Comparison of ENCODE assay signal across 9 mouse cellular contexts in genomic region chr13:48706385-48706951, GRCm38 (mm10). TPM values are rescaled to one million over a fixed set of nuclear protein-coding genes. Genes with fewer than 3 reads are reported as not detected.
DNase-seq lines count a peak whose midpoint lies in the region; ATAC-seq and TF ChIP-seq lines count a peak whose summit lies in the region.
"Had no signal": no experiment of that assay in that cellular context is flagged by ENCODE, and none has a peak within 500 bp of the region (broad histone marks: within the 10 kb centered on the region; RNA-seq: fewer than 3 reads in every experiment).

No protein-coding gene starts in this region.

- H3K4me3 ChIP-seq in ES-E14 (ENCODE audit: insufficient read depth in 1 of 2, low read depth in 1 of 2, low read length in 2 of 2, poor library complexity in 1 of 2, severe bottlenecking in 1 of 2), result peak overlapping the region; percentile 52 to 60
- H3K4me3 ChIP-seq in hindbrain, embryonic 10.5 days, result peak overlapping the region; percentile 56
- H3K4me3 ChIP-seq in midbrain, embryonic 12.5 days, result peak overlapping the region; percentile 44
- H3K4me3 ChIP-seq in left cerebral cortex, adult 2 months, result no peak overlapping the region

- H3K27me3 ChIP-seq in hindbrain, embryonic 10.5 days (ENCODE audit: insufficient read depth, poor library complexity, severe bottlenecking), result peaks cover 27% of the 10 kb centered on the region
- peaks cover 24% of the 10 kb centered on the region for H3K27me3 ChIP-seq in midbrain, embryonic 12.5 days

- DNase-seq in cerebellum, postnatal 10 days, result peak; percentile 24 to 26
- DNase-seq in cerebellum, adult 11 months, result no peak
- DNase-seq in ES-E14 (ENCODE audit: low read depth, low spot score), result no peak
- DNase-seq in hindbrain, embryonic 10.5 days (ENCODE audit: low spot score), result peak; percentile 54
- no peak for DNase-seq in left cerebral cortex, adult 2 months (ENCODE audit: extremely low spot score in 1 of 2, low spot score in 2 of 2)
- DNase-seq in gastrocnemius, postnatal 36 days, result no peak
- DNase-seq in left cerebral cortex, adult 18-20 months (ENCODE audit: low spot score in 2 of 2), result no peak

- peak; percentile 81 for ATAC-seq in midbrain, embryonic 12.5 days (ENCODE audit: low FRiP score, low read depth)

- H3K9me3 ChIP-seq in ES-E14 (ENCODE audit: control insufficient read depth, insufficient read depth, low read depth, low read length), result no peaks in the 10 kb centered on the region
- no peaks in the 10 kb centered on the region for H3K9me3 ChIP-seq in hindbrain, embryonic 10.5 days
- no peaks in the 10 kb centered on the region for H3K9me3 ChIP-seq in midbrain, embryonic 12.5 days

- no peaks in the 10 kb centered on the region; a peak in 1 of 4 replicates for H3K4me1 ChIP-seq in ES-E14 (ENCODE audit: control insufficient read depth in 2 of 2, insufficient read depth in 2 of 2, low read length in 2 of 2, poor library complexity in 1 of 2)
- peaks cover 15% of the 10 kb centered on the region for H3K4me1 ChIP-seq in hindbrain, embryonic 10.5 days (replicated peaks)
- H3K4me1 ChIP-seq in midbrain, embryonic 12.5 days, result peaks cover 8% of the 10 kb centered on the region

- no peak overlapping the region for H3K27ac ChIP-seq in ES-E14 (ENCODE audit: insufficient read depth, low read depth, low read length, poor library complexity, severe bottlenecking)
- H3K27ac ChIP-seq in hindbrain, embryonic 10.5 days, result peak overlapping the region; percentile 79
- no peak overlapping the region for H3K27ac ChIP-seq in midbrain, embryonic 12.5 days (replicated peaks)
- no peak overlapping the region for H3K27ac ChIP-seq in left cerebral cortex, adult 2 months

- in situ Hi-C loops in ES-E14 (cut with MboI; ENCODE audit: low sequenced_read_pairs in 2 of 2, unreplicated experiment in 2 of 2), result no loop called here

- intact Hi-C loops in left cerebral cortex, adult 2 months (cut with DNase I), result no loop called here
- intact Hi-C loops in gastrocnemius, postnatal 36 days (cut with DNase I), result no loop called here

- no peak overlapping the region for H3K9ac ChIP-seq in ES-E14 (ENCODE audit: insufficient read depth, low read depth, low read length, poor library complexity, severe bottlenecking)
- H3K9ac ChIP-seq in midbrain, embryonic 12.5 days (replicated peaks), result peak overlapping the region; percentile 53

- no peaks in the 10 kb centered on the region for H3K36me3 ChIP-seq in ES-E14 (ENCODE audit: control insufficient read depth, insufficient read depth, low read length, poor library complexity, severe bottlenecking)
- H3K36me3 ChIP-seq in hindbrain, embryonic 10.5 days, result no peaks in the 10 kb centered on the region
- H3K36me3 ChIP-seq in midbrain, embryonic 12.5 days, result no peaks in the 10 kb centered on the region

- 2% methylated on average over 21 of the region's 21 CpGs for WGBS in hindbrain, embryonic 10.5 days
- WGBS in midbrain, embryonic 12.5 days, result 2% methylated on average over 18 of the region's 21 CpGs

- TF ChIP-seq CTCF in left cerebral cortex, adult 2 months (IDR thresholded peaks at IDR 0.05), result no peak

- peak overlapping the region; percentile 55 for H3K4me2 ChIP-seq in midbrain, embryonic 12.5 days (replicated peaks)

TF ChIP-seq in ES-E14, 5 proteins besides CTCF, POLR2A, EP300 and RAD21:
- TF ChIP-seq MAFK (IDR thresholded peaks at IDR 0.05; ENCODE audit: insufficient read depth, low read depth, low read length), result no peak

RNA-seq across cellular contexts. Expression of gene Barx1, which starts 43.7 kb away (rescaled TPM):
- 1.6 and 2.4 TPM in 2 replicates for total RNA-seq in ES-E14 (2012; rRNA removed)
- 2.9 TPM in 2 replicates for polyA plus RNA-seq in hindbrain, embryonic 10.5 days (2016; fragmentation: Nextera tagmentation; extraction: Ambion mirVana)
- polyA plus RNA-seq in midbrain, embryonic 12.5 days (2016; fragmentation: Nextera tagmentation; extraction: Ambion mirVana), result 0.21 and 0.29 TPM in 2 replicates
- not detected for total RNA-seq in left cerebral cortex, adult 2 months (2021)
- not detected for total RNA-seq in gastrocnemius, postnatal 36 days (2021)
- total RNA-seq in left cerebral cortex, adult 18-20 months (2021), result not detected
- total RNA-seq: layer of hippocampus, adult 18-20 months had no signal

Comparison
In these comparisons a context has a peak if more than half of its experiments do, and no peak if none do; other contexts are left out.
1. DNase-seq: peak in cerebellum, postnatal 10 days (2 of 2) and hindbrain, embryonic 10.5 days (single experiment); none in cerebellum, adult 11 months (single experiment), ES-E14 (single experiment), left cerebral cortex, adult 2 months (0 of 2), gastrocnemius, postnatal 36 days (0 of 2) and left cerebral cortex, adult 18-20 months (0 of 2).